Mouse (Mus musculus) mature B cell (primary cell): ENCODE data around the gene Dok1.

Experiments
- in situ Hi-C: fragments of 300-500 bp; cut with MboI; formaldehyde crosslinking; loops from 2 replicates; pipeline ENCODE4 v1.14.3; 2019

Dok1 gene

DNA sequence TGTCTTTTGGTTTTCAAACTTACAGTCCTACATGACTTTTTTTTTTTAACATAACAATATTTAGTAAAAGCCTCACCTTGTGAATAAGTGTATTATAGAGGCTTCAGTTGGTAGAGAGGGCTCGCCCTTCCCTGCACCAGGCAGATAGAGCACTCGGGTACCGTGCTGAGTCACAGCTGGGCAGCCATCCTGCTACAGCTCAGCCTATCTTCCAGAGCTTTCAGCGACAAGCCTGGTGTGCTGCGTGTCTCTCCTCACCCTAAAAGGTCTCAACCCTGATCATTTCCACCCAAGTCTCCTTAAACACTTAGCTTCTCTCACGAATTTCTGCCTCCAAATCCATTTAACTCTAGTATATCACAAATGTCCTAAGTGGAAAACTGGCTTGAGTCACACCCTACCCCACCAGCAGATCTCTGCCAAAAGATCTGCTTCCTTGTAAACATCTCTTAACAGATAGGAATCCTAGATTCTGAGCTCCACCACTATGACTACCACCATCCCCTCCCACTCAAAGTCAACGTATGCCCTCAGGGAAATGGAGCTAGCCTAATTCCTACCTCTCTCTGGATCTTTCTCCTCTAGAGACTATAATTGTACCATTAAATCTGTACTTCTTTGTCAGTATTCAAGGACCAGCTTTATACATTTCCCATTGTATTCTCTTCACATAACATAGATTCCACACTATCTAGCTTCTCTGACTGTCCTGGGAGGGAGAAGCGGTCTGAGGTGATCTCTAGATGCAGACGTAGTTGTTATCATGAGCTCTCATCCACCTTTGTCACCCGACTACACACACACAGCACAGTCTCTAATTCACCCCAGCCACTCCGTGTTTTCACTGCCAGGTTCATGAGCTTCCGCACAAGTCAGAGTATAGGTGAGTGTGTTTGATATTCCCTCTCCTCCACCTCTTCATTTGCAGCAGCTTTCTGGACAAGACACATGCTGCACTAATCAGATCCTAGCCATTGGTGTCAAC is 18.5 kb downstream of the Dok1 start:
- in situ Hi-C loops, result no loop called here

- in situ Hi-C loops, result no loop called here
Observed at GRCm38 (mm10) chr6:83013444-83013843, 19.8 kb downstream of the Dok1 start.

GRCm38 (mm10) chr6:83011756-83012155 is 21.5 kb downstream of the Dok1 start:
- in situ Hi-C loops, result no loop called here

DNA sequence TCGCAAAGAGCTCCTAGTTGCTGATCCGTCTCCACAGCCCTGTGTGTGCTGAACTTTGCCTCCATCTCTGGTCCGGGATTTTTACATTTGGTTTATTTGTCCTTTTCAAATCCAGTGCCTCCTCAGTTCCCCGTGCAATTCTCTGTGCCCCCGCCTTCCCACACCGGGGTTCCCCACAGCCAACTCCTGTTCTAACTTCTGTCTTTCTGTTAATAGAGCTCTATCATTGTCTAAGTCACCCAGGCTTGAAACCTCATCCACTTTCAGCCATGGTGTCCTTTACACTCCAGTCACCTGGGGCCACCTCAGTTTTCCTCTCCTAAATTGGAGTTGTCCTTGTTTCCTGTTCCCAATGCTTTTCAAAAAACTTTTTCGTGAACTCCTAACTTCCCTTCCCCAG is 22.0 kb downstream of the Dok1 start:
- in situ Hi-C loops, result no loop called here

GRCm38 (mm10) chr6:83010010-83010409 is 23.3 kb downstream of the Dok1 start:
- in situ Hi-C loops, result no loop called here

DNA sequence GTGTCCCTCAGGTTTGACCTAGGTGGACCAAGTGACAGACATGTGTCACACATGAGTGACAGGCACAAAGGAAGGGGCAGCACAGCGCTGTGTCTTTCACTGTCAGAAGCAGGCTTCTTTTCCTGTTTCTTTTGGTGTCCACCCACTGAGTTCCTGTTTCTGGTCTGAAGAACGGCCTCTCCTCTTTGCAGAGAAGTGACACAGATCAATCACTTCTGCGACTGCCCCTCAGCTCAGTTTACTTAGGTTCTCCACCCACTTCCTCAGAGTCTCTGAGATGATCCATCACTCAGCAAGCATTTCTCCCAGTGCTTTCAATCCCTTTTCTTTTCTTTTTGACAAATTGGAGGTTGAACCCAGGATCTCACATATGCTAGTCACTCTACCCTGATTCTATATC is 24.6 kb downstream of the Dok1 start:
- in situ Hi-C loops, result loop anchor here (10.0 kb wide), 1 partner anchor 66 kb away; the partner anchor contains the start of genes Pcgf1 and Tlx2

- in situ Hi-C loops, result loop anchor here (10.0 kb wide), 1 partner anchor 69 kb away; the partner anchor contains the start of genes Pcgf1 and Tlx2
Observed at GRCm38 (mm10) chr6:83006114-83006513, 27.2 kb downstream of the Dok1 start.

DNA sequence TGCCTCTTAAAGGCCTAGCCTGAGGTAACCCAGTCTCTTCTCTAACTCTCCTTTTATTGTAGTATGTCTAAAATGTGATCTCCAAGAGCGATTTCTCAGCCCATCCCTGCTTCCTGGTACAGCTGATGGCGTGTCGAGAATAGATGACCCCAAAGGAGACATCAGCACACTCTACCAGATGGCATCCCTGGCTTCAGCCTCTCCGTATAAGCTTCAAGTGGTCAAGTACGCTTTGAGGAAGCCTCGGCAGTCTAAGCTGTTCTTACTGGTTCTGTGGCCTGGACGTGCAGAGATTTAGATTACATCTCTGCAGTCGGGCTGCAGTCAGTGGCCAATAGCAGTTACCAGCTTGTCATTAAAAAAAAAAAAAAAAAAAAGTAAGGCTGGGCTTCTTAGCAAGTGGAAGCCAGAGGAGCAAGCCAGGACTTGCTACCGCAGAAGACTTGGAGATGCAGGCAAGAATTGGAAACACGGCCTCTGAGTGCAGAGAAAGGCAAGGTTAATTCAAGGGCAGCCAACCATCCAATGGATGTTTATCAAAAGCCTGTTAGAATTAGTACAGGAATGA is 27.7 kb downstream of the Dok1 start:
- in situ Hi-C loops, result loop anchor here (10.0 kb wide), 1 partner anchor 69 kb away; the partner anchor contains the start of genes Pcgf1 and Tlx2

DNA sequence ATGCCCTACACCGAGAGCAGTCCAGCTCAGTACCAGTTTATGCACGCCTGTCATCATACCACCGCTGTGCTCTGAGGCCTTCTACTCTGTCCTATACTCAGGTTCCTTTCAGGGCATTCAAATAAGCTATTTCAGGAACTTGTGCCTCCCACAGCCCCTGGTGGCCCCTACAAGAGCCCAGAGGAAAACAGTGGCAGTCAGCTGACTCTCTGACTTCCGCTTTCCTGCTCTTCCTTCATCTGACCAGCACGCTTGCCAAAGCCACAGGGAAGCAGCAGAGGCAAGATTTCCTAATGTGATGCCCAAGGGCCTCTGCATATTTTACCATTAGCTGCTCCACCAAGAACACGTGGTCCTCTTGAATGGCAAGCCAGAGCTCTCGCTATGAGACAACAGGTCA is 28.4 kb downstream of the Dok1 start:
- in situ Hi-C loops, result loop anchor here (10.0 kb wide), 1 partner anchor 70 kb away; the partner anchor contains the start of genes Pcgf1 and Tlx2

GRCm38 (mm10) chr6:83004309-83004708 is 29.0 kb downstream of the Dok1 start:
- in situ Hi-C loops, result loop anchor here (10.0 kb wide), 1 partner anchor 70 kb away; the partner anchor contains the start of genes Pcgf1 and Tlx2

DNA sequence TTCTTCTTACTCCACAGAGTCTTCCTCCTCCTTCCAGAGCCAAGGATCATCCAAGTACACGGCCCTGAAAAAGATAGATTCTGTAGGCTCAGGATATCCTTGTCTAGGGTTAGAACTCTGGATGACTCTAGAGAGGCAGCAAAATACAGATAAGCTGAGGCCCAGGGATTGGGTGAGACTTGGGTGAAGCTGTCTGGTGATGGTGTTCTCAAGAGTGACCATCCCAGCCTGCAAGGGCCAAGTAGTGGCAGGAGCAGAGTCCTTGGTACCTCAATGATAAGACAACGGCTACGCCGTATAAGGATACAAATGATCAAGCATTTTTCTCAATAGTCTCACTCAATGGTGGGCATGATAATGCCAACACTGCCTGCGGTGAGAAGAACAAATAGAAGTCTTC is 29.4 kb downstream of the Dok1 start:
- in situ Hi-C loops, result loop anchor here (10.0 kb wide), 1 partner anchor 71 kb away; the partner anchor contains the start of genes Pcgf1 and Tlx2

GRCm38 (mm10) chr6:83003082-83003481 is 30.2 kb downstream of the Dok1 start:
- in situ Hi-C loops, result loop anchor here (10.0 kb wide), 1 partner anchor 72 kb away; the partner anchor contains the start of genes Pcgf1 and Tlx2

DNA sequence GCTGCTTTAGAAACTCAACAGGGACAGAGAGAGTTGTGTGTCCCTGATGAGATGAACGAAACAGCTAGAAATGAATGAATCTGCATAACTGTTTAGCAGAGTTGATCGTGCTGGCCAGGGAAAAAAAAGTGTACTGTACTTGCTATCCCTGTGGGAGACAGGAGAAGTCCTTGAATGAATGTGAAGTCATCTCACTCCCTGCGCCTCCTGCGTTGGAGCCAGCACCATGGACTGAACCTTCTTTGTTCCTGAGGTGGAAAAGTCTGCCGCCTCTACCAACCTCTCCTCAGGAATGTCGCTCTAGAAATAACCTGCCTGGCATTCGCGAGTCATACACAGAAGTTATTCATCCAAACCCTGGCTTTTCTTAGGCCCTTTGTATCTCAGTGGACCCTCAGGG is 33.3 kb downstream of the Dok1 start:
- in situ Hi-C loops, result loop anchor here (10.0 kb wide), 1 partner anchor 75 kb away; the partner anchor contains the start of genes Pcgf1 and Tlx2

GRCm38 (mm10) chr6:82998326-82998725 is 34.9 kb downstream of the Dok1 start:
- in situ Hi-C loops, result no loop called here

- in situ Hi-C loops, result no loop called here
Observed at GRCm38 (mm10) chr6:82997511-82998102, 35.7 kb downstream of the Dok1 start.

- in situ Hi-C loops, result no loop called here
Observed at GRCm38 (mm10) chr6:82996740-82997315, 36.4 kb downstream of the Dok1 start.

DNA sequence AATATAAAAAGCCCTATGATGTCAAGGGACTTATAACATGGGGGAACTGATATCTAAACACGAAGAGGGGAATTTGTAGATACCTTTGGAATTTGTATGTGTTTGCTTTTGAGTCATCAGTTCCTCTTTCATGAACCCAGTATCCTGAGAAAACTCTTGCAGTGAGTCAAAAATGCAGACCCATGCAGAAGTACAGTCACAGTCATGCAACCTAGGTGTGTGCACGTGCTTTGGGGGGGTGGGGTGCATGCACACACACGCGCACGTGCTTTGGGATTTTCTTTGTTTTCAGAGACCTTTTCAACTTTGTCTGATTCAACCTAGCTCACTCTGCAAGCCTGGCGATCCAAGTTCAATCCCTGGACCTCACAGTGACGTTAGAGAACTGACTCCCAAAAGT is 38.9 kb downstream of the Dok1 start:
- in situ Hi-C loops, result no loop called here

DNA sequence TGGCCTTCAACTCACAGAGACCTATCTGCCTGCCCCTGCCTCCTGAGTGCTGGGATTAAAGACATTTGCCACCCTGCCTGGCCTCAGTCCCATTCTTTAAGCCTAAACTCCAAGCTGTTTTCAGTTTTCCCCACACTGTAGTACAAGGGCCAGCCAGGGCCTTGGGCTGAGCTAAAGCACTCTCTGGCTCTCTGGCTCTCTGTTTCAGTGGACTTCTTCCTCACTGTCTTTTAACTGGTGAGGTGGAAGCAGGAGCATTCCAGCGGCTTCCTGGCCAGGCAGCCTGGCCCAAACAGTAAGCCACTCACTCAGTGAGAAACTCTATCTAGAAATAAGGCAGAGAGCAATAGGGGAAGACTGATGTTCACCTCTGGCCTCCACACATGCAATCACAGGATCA is 39.6 kb downstream of the Dok1 start:
- in situ Hi-C loops, result no loop called here

- in situ Hi-C loops, result no loop called here
Observed at GRCm38 (mm10) chr6:82987411-82987971, 45.8 kb downstream of the Dok1 start.
